ENCODE assay signal across 9 mouse cellular contexts in genomic region chr2:113539076-113539446, GRCm38 (mm10).
DNase-seq lines count a peak whose midpoint lies in the region; ATAC-seq and TF ChIP-seq lines count a peak whose summit lies in the region.
"Had no signal": no experiment of that assay in that cellular context is flagged by ENCODE, and none has a peak within 500 bp of the region (broad histone marks: within the 10 kb centered on the region; RNA-seq: fewer than 3 reads in every experiment).

No protein-coding gene starts in this region.

- no peak overlapping the region for H3K27ac ChIP-seq in embryonic facial prominence, embryonic 14.5 days (replicated peaks; ENCODE audit: low read depth, low read length)
- no peak overlapping the region for H3K27ac ChIP-seq in midbrain, embryonic 13.5 days
- no peak overlapping the region for H3K27ac ChIP-seq in thymus, adult 2 months (ENCODE audit: control insufficient read depth, insufficient read depth, low read length)

- H3K36me3 ChIP-seq in embryonic facial prominence, embryonic 14.5 days (ENCODE audit: control insufficient read depth, insufficient read depth, low read length): no peaks in the 10 kb centered on the region
- H3K36me3 ChIP-seq in midbrain, embryonic 13.5 days: no peaks in the 10 kb centered on the region
- no peaks in the 10 kb centered on the region for H3K36me3 ChIP-seq in thymus, adult 2 months (ENCODE audit: control insufficient read depth, insufficient read depth, low read length)

- no peak for ATAC-seq in embryonic facial prominence, embryonic 14.5 days (ENCODE audit: low read depth)
- peak; percentile 68; the same call in 1 of the 2 replicates for ATAC-seq in midbrain, embryonic 13.5 days
- ATAC-seq in granulocyte monocyte progenitor cell, adult 5-6 weeks (replicated peaks; ENCODE audit: poor library complexity, severe bottlenecking): no peak
- ATAC-seq in megakaryocyte-erythroid progenitor cell, adult 5-6 weeks (replicated peaks; ENCODE audit: low FRiP score, low TSS enrichment, poor library complexity, severe bottlenecking): no peak
- ATAC-seq: CD4-positive, CD25-positive, alpha-beta regulatory T cell, adult 4 months had no signal

- DNase-seq in heart, postnatal 4 days: peak; percentile 19
- DNase-seq in heart, adult 9 months (ENCODE audit: low spot score in 2 of 2): no peak
- DNase-seq in NIH3T3 (ENCODE audit: low read depth): peak; percentile 84
- peak; percentile 26 for DNase-seq in embryonic facial prominence, embryonic 14.5 days (ENCODE audit: low spot score)
- DNase-seq in thymus, adult 2 months: no peak

- H3K9ac ChIP-seq in embryonic facial prominence, embryonic 14.5 days (ENCODE audit: low read depth, low read length): no peak overlapping the region
- no peak overlapping the region for H3K9ac ChIP-seq in midbrain, embryonic 13.5 days (replicated peaks)

- no peak overlapping the region for H3K4me3 ChIP-seq in embryonic facial prominence, embryonic 14.5 days (ENCODE audit: low read depth, low read length)
- H3K4me3 ChIP-seq in midbrain, embryonic 13.5 days (replicated peaks): no peak overlapping the region
- no peak overlapping the region for H3K4me3 ChIP-seq in thymus, adult 2 months (ENCODE audit: control insufficient read depth, insufficient read depth, low read length)

- TF ChIP-seq POLR2A in thymus, adult 2 months (IDR thresholded peaks at IDR 0.05; ENCODE audit: control insufficient read depth, extremely low read depth, insufficient read depth, low read length, poor library complexity): no peak

- 29% methylated on average over 4 of the region's 4 CpGs for WGBS in embryonic facial prominence, embryonic 14.5 days
- WGBS in midbrain, embryonic 13.5 days: 13% methylated on average over 4 of the region's 4 CpGs
- WGBS in thymus, adult 2 months: 55% methylated on average over 4 of the region's 4 CpGs

- H3K27me3 ChIP-seq in embryonic facial prominence, embryonic 14.5 days (replicated peaks; ENCODE audit: control insufficient read depth, insufficient read depth, low read length): no peaks in the 10 kb centered on the region
- 0 out of 2 replicates have a peak, but pooled peaks cover 7% of the 10 kb centered on the region for H3K27me3 ChIP-seq in midbrain, embryonic 13.5 days
- no peaks in the 10 kb centered on the region for H3K27me3 ChIP-seq in thymus, adult 2 months (ENCODE audit: control insufficient read depth, insufficient read depth, low read length)

- TF ChIP-seq CTCF in thymus, adult 2 months (IDR thresholded peaks at IDR 0.05; ENCODE audit: borderline replicate concordance, control insufficient read depth, extremely low read depth, insufficient read depth, low read length, poor library complexity): no peak

- H3K4me2 ChIP-seq in embryonic facial prominence, embryonic 14.5 days (ENCODE audit: low read depth, low read length): no peak overlapping the region
- H3K4me2 ChIP-seq in midbrain, embryonic 13.5 days (replicated peaks): no peak overlapping the region

- no peaks in the 10 kb centered on the region for H3K9me3 ChIP-seq in embryonic facial prominence, embryonic 14.5 days (ENCODE audit: control insufficient read depth, low read length)
- no peaks in the 10 kb centered on the region for H3K9me3 ChIP-seq in midbrain, embryonic 13.5 days

- 0 out of 2 replicates have a peak, but pooled peaks cover 7% of the 10 kb centered on the region for H3K4me1 ChIP-seq in embryonic facial prominence, embryonic 14.5 days (ENCODE audit: control insufficient read depth, insufficient read depth, low read length)
- H3K4me1 ChIP-seq in midbrain, embryonic 13.5 days (replicated peaks): peaks cover 15% of the 10 kb centered on the region
- H3K4me1 ChIP-seq in thymus, adult 2 months (replicated peaks; ENCODE audit: control insufficient read depth, insufficient read depth, low read length): no peaks in the 10 kb centered on the region

Comparison
In these comparisons a context has a peak if more than half of its experiments do, and no peak if none do; other contexts are left out.
1. DNase-seq: peak in heart, postnatal 4 days (single experiment), NIH3T3 (single experiment) and embryonic facial prominence, embryonic 14.5 days (single experiment); none in heart, adult 9 months (0 of 2) and thymus, adult 2 months (single experiment).